Mouse (Mus musculus): Measurements from ENCODE around the gene Micu2. TPM values are rescaled to one million over a fixed set of nuclear protein-coding genes. Genes with fewer than 3 reads are reported as not detected.

Micu2 gene
- polyA plus RNA-seq (2014; fragmentation: Illumina TruSeq; extraction: RNeasy Lipid Tissue Mini Kit (QIAGEN cat#74804); ENCODE audit: low read depth, low replicate concordance), result 110 TPM

DNA sequence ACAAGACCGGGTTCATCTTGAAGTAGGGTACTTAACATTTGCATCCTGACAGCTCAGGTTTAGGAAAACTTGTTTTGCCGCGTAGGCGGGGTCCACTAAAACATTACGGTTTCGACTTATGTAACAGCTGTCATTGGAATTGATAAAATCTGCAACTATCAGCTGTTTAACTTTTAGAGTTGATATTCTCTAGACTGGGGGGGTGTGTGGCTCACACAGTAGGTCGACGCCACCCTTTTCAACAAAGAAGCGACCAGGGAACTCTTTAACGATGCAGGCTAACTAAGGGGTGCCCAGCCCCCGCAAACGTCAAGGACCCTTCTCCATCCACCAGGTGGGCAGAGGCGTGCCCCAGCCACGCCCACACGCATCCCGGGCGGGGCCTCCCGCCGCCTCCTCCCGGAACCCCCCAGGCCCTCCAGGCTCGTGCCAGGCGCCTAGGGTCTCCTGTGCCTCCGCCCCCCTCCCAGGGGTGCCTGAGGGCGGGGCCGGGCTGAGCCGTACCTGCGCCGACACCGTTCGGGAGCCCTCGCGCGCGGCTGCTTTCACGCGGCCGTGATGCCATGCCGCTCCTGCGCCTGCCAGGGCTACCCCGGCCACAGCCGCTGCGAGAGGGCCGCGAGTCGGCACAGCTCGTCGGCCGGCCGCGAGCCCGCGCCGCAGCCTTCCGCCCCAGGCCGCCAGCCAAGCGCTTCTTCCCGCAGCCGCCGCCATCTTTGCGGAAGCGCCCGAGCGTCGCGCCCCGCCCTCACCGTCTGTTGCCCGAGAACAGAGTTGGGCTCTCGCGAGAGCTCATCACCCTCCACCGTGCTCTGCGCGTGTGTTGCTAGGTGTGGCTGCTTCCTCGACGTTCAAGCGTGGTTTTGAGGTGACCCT is at the start of gene Micu2:
Gene Micu2 (minus strand): TSS at position 737 of the 876 bp plus-strand sequence.

DNA sequence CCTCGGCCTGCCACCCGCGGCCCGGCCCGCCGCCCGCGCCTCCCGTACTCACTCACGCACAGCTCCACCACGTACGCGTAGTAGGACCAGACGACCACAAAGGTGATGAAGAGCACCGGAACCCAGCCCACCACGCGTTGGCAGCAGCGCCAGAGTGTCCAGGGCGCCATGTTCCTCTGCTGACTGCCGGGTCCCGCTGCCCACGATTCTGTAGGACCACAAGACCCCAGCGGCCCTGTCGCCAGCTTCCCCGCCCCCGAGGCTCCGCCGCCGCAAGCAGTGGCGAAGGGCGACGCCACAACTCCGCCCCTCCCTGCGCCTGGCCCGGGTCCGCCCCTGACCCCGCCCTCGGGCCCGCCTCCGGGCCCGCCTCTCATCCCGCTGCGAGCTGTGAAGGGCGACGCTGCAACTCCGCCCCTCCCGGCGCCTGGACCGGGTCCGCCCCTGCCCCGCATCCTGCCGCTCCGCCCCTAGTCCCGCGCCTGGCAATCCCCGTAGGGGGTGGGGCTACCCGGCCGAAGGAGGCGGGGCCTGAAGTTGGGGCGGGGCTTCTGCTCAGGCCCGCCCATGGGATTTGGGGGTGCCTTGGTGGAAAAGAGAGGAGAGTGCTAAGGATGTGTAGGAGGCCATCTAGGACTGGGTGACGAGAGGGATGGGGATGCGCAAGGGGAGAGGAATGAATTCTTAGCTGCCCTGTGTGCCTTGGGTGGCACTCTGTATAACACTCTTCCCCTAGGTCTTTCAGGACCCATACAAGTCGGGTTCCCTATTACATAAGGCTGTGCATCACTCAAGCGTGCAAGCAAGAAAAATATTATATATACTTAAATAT is 108.8 kb downstream of the Micu2 start, which contains the start of gene Zdhhc20:
Gene Zdhhc20 (minus strand): TSS at position 266 of the 832 bp plus-strand sequence.

Other genes with a start within 250 kb of the Micu2 start
- 31.0 TPM for gene Lats2, start 240.9 kb downstream of the Micu2 start, polyA plus RNA-seq (2014; fragmentation: Illumina TruSeq; extraction: RNeasy Lipid Tissue Mini Kit (QIAGEN cat#74804); ENCODE audit: low read depth, low replicate concordance)
- gene Sap18, start 201.1 kb downstream of the Micu2 start, polyA plus RNA-seq (2014; fragmentation: Illumina TruSeq; extraction: RNeasy Lipid Tissue Mini Kit (QIAGEN cat#74804); ENCODE audit: low read depth, low replicate concordance), result 227 TPM
- 0.73 TPM for gene Ska3, start 173.1 kb downstream of the Micu2 start, polyA plus RNA-seq (2014; fragmentation: Illumina TruSeq; extraction: RNeasy Lipid Tissue Mini Kit (QIAGEN cat#74804); ENCODE audit: low read depth, low replicate concordance)
- gene Mrpl57, start 173.0 kb downstream of the Micu2 start, polyA plus RNA-seq (2014; fragmentation: Illumina TruSeq; extraction: RNeasy Lipid Tissue Mini Kit (QIAGEN cat#74804); ENCODE audit: low read depth, low replicate concordance), result 55.9 TPM
- gene Zdhhc20, start 109.0 kb downstream of the Micu2 start, polyA plus RNA-seq (2014; fragmentation: Illumina TruSeq; extraction: RNeasy Lipid Tissue Mini Kit (QIAGEN cat#74804); ENCODE audit: low read depth, low replicate concordance), result 42.1 TPM
- 32.5 TPM for gene Fgf9, start 71.3 kb upstream of the Micu2 start, polyA plus RNA-seq (2014; fragmentation: Illumina TruSeq; extraction: RNeasy Lipid Tissue Mini Kit (QIAGEN cat#74804); ENCODE audit: low read depth, low replicate concordance)